Mouse (Mus musculus): ENCODE measurements at regions not wholly inside any gene's neighbourhood (a gene's known extent, or its start where the extent isn't known, plus 50 kb on each side); places are given as distances from the start of the nearest gene placed in this dataset.

DNA sequence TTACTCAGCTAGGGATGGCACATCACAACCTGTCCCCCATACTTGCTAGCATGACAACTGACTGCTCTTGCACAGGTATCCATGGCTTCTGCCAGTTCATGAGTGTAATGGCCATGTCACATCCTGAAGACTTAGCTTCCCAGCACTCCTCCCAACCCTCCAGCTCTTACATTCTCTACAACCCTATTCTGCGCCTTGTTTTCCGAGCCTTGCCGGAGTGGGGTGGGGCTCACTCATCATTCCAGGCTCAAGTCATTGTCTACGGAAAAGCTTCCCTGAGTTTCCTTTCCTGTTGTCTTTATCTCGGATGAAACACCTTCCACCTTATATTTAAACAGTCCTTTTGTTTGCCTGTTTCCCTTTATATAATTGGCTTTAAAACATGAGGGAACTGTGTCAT lies 69.6 kb downstream of the Prdm13 start:
- no peak for DNase-seq
- intact Hi-C loops (cut with DNase I) = no loop called here

DNA sequence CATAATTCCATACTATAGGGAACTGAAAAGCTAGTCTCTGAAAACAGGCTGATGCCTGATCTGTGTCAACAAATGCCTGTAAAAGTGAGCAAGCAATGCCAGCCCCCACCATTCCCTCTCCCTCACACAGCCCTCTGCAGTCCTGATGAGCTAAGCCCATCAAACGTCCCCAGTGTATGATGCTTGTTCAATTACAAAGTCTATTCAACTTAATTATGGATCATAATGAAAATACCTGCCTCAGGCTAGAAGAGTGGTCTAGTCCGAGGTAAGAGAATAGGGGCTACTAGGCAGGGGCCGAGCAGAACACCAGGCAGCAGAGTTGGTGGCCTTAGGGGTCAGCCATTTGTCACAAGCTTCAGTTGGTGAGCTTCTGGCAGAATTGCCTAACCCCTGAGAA lies 71.3 kb downstream of the Prdm13 start:
- no peak for DNase-seq
- intact Hi-C loops (cut with DNase I) = no loop called here

GRCm38 (mm10) chr4:21611531-21612282 lies 74.1 kb downstream of the Prdm13 start:
- intact Hi-C loops (cut with DNase I) = no loop called here

GRCm38 (mm10) chr4:21598024-21598423 lies 87.7 kb downstream of the Prdm13 start:
- intact Hi-C loops (cut with DNase I) = no loop called here

More at GRCm38 (mm10) chr4:21611531-21612282, 74.1 kb downstream of the Prdm13 start:
- DNase-seq = no peak

GRCm38 (mm10) chr4:21547771-21548170 lies 138.0 kb downstream of the Prdm13 start:
- intact Hi-C loops (cut with DNase I) = no loop called here
- DNase-seq = no peak

More at GRCm38 (mm10) chr4:21598024-21598423, 87.7 kb downstream of the Prdm13 start:
- no peak for DNase-seq

- intact Hi-C loops (cut with DNase I) = loop anchor here (5.0 kb wide), 1 partner anchor 153 kb away; no protein-coding TSS in a partner anchor
- no peak for DNase-seq
Observed at GRCm38 (mm10) chr4:21539583-21539982, 146.2 kb downstream of the Prdm13 start.

- intact Hi-C loops (cut with DNase I) = loop anchor here (2.0 to 5.0 kb wide), 2 partner anchors 156 to 279 kb away; no protein-coding TSS in a partner anchor
- no peak for DNase-seq
Observed at GRCm38 (mm10) chr4:21535973-21536372, 149.8 kb downstream of the Prdm13 start.

DNA sequence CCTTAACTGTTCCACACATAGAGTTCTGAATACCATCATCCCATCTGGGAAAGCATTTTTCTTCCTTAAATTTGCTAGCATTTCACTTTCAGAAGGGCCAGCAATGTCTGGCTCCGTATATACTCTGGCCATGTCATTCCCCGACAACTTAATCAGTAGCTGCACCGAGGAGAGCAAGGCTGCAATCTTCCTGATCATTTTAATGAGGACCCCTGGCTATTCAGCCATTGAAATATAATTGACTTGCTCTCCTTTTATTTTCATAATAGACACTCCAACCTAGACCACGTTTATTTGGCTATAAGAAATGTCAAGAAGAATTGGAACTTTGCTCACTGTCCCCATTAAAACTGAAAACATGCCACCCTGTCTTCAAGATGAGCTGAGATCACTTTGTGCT lies 153.6 kb downstream of the Prdm13 start:
- DNase-seq = no peak
- intact Hi-C loops (cut with DNase I) = no loop called here
